Mouse (Mus musculus) midbrain, embryonic 13.5 days (tissue): ENCODE data around the gene Fam110a. TPM values are rescaled to one million over a fixed set of nuclear protein-coding genes. Genes with fewer than 3 reads are reported as not detected.

Experiments used
- ATAC-seq: fragments of 200-750 bp; cut with Nextera tagmentation; 2 replicates; pipeline ENCODE4 v1.8.0; 2017; ENCODE audit warnings: mild to moderate bottlenecking, moderate TSS enrichment, moderate library complexity
- H3K27ac ChIP-seq: fragments of 300-500 bp; sonication (generic); 2 replicates; pipeline ENCODE4 v1.5.1; 2015; ENCODE audit warnings: inconsistent platforms, mild to moderate bottlenecking, moderate library complexity
- H3K27me3 ChIP-seq: fragments of 300-500 bp; sonication (generic); 2 replicates; pipeline ENCODE4 v1.6.1; 2015; ENCODE audit warnings: mild to moderate bottlenecking, inconsistent platforms
- H3K36me3 ChIP-seq: fragments of 300-500 bp; sonication (generic); 2 replicates; pipeline ENCODE4 v1.6.1; 2015; ENCODE audit warnings: mild to moderate bottlenecking, inconsistent platforms
- H3K4me1 ChIP-seq: fragments of 300-500 bp; sonication (generic); replicated peaks from 2 replicates; pipeline ENCODE4 v1.6.1; 2015; ENCODE audit warnings: inconsistent platforms
- H3K4me2 ChIP-seq: fragments of 300-500 bp; sonication (generic); replicated peaks from 2 replicates; pipeline ENCODE4 v1.6.1; 2015; ENCODE audit warnings: moderate library complexity, mild to moderate bottlenecking, inconsistent platforms
- H3K4me3 ChIP-seq: fragments of 300-500 bp; sonication (generic); replicated peaks from 2 replicates; pipeline ENCODE4 v1.5.1; 2015; ENCODE audit warnings: mild to moderate bottlenecking, inconsistent platforms
- H3K9ac ChIP-seq: fragments of 300-500 bp; sonication (generic); replicated peaks from 2 replicates; pipeline ENCODE4 v1.6.1; 2015; ENCODE audit warnings: mild to moderate bottlenecking, inconsistent platforms
- H3K9me3 ChIP-seq: fragments of 300-500 bp; sonication (generic); 2 replicates; pipeline ENCODE4 v1.6.1; 2016; ENCODE audit warnings: mild to moderate bottlenecking, inconsistent platforms
- WGBS: fragments of 180-500 bp; shearing (Covaris S2); methylation state at CpG from one replicate; pipeline ENCODE4 v1.1.7; 2015; 5-methylcytosine and 5-hydroxymethylcytosine counted together
- microRNA counts: library from miRNA; unstranded; fragments of <30 nt; microRNA quantifications from one replicate; lab custom pipeline; 2016
- microRNA-seq: library from miRNA; unstranded; fragments of <30 nt; microRNA quantifications from one replicate; pipeline ENCODE4, GENCODE M21; 2016
- polyA plus RNA-seq: library from polyadenylated mRNA; unstranded; fragments of >200 nt; fragmentation: Nextera tagmentation; extraction: Ambion mirVana; gene quantifications from 2 replicates; pipeline ENCODE4 v1.2.1, GENCODE M21; 2015

Fam110a gene
- polyA plus RNA-seq, 1 experiment from 2014 or later, result 97.3 TPM

DNA sequence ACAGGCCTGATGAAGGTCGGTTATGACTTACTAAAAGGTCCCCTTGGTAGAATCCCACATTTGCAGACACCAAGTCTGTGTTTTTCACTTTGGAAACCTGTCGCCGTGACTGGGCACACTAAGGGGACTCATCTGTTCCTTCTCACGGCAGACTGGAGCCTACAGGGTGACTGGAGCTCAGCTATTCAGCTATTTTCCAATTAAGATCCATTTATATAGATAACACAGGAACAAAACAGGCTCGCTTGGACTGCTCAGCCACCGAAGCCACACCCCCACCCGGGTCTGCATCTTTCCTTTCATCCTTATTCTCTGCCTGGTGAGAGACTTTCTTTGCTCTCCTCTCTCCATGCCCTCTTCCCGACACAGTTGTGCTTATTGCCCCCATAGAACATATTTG lies 59.0 kb downstream of the Fam110a start:
- 59% methylated on average over 8 of the region's 8 CpGs for WGBS
- Histone ChIP-seq H3K27ac (no peak overlapping the region), H3K4me2 (no peak overlapping the region), H3K4me1 (peaks cover 7% of the 10 kb centered on the region; the same call in 1 of the 2 replicates), H3K4me3 (no peak overlapping the region), H3K36me3 (no peaks in the 10 kb centered on the region), H3K9ac (no peak overlapping the region), H3K27me3 (no peaks in the 10 kb centered on the region), H3K9me3 (no peaks in the 10 kb centered on the region)
- no peak; the same call in 1 of the 2 replicates for ATAC-seq

MicroRNAs encoded within 50 kb of the gene (microRNA counts, 519-probe panel; counts per million panel counts)
- 110 counts per million, percentile 56 among the panel's probes with 10 or more counts for microRNA mmu-miR-1953 (lab: Ali Mortazavi, UCI)

Small RNAs within 50 kb of the gene (microRNA-seq; reads per million reads assigned to microRNA genes)
- gene Mir1953, result 1.6 reads per million

Other genes with a start within 250 kb of the Fam110a start
- gene Psmf1, start 236.0 kb downstream of the Fam110a start, polyA plus RNA-seq, result 58.2 and 60.8 TPM in 2 replicates
- gene Rspo4, start 137.3 kb downstream of the Fam110a start, polyA plus RNA-seq, result 0.07 and 0.08 TPM in 2 replicates
- gene Angpt4, start 69.0 kb downstream of the Fam110a start, polyA plus RNA-seq, result 0.10 and 0.11 TPM in 2 replicates
- gene Slc52a3, start 16.3 kb upstream of the Fam110a start, polyA plus RNA-seq, result 0.55 and 0.99 TPM in 2 replicates
- 16.3 and 20.0 TPM in 2 replicates for gene Scrt2, start 101.3 kb upstream of the Fam110a start, polyA plus RNA-seq
- 13.4 and 14.9 TPM in 2 replicates for gene Srxn1, start 125.3 kb upstream of the Fam110a start, polyA plus RNA-seq
- 1.0 and 1.8 TPM in 2 replicates for gene Tcf15, start 163.3 kb upstream of the Fam110a start, polyA plus RNA-seq
- 125 and 142 TPM in 2 replicates for gene Csnk2a1, start 246.6 kb upstream of the Fam110a start, polyA plus RNA-seq